Mouse (Mus musculus): ENCODE measurements at regions not wholly inside any gene's neighbourhood (a gene's known extent, or its start where the extent isn't known, plus 50 kb on each side); places are given as distances from the start of the nearest gene placed in this dataset.
A peak's percentile ranks its signal among the peaks of the same experiment; 100 is the strongest.

DNA sequence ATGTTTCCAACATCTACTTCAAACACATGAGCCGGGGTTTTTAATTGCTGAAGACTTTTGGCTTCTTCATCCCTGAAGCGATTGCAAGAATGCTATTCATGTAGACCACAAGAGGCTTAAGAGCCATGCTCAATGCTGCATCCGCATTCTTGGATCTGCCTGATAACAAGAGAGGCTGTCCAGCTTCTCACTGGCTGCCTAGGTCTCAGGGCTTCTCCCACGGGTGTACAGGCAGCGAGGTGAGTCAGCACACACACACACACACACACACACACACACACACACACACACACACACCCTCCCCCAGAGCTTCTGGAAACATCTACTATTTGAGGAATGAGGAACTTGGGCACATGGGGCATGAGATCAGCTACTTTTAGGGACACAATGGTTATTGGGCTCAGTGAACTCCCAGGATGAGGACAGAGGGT lies 261.1 kb downstream of the Tgfb2 start:
- no peak for DNase-seq (ENCODE audit: low spot score)

- no peak for DNase-seq (ENCODE audit: low spot score)
Measured at GRCm38 (mm10) chr1:186442160-186442559, 263.6 kb downstream of the Tgfb2 start.

DNA sequence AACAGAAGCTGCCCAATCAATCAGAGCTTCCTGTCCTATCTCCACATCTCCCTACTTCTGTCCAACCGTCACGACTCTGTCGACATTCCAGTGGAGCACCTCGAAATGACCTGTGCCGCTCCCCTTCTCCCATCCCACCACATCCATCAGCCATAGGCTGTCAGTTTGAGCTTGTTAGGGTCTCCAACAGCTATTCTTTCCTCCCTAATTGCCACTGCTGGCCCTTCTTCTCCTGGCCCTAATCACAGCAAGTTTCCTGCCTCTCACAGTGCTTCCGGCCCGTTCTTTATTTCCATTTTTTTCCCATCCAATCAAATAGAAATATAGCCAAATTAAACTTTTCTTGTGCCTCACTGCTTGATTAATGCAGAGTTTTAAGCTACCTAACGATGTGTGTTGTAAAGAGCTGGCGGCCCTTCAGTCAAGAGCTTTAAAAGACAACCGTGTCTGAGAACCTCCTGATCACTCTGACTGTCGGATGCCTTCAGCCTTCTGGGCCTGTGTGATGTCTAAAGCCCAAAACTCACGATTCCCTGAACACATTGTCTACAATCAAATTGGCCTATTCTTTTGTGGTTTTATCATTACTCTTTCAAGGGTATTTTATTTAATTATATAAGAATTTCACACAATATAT lies 270.3 kb downstream of the Tgfb2 start:
- no peak for DNase-seq (ENCODE audit: low spot score)

DNA sequence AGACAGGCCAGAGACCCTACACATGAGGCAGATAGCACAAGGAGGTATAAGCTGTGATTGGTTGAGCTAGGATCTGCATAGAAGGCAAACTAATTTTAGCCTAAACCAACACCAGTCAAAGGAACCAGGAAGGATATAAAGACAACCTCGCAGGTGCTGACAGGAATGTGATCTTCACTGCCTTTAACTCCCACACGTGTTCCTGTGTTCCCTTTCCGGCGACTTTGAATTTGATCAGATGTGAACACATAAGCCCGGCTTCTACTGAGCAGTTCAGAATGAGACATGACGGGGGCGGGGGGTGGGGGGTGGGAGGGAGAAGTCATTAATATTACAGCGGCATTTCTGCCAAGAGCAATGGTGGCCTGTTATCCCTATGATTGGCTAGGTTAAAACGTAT lies 271.0 kb downstream of the Tgfb2 start:
- no peak for DNase-seq (ENCODE audit: low spot score)

- no peak for DNase-seq (ENCODE audit: low spot score)
Measured at GRCm38 (mm10) chr1:186434007-186434406, 271.8 kb downstream of the Tgfb2 start.

DNA sequence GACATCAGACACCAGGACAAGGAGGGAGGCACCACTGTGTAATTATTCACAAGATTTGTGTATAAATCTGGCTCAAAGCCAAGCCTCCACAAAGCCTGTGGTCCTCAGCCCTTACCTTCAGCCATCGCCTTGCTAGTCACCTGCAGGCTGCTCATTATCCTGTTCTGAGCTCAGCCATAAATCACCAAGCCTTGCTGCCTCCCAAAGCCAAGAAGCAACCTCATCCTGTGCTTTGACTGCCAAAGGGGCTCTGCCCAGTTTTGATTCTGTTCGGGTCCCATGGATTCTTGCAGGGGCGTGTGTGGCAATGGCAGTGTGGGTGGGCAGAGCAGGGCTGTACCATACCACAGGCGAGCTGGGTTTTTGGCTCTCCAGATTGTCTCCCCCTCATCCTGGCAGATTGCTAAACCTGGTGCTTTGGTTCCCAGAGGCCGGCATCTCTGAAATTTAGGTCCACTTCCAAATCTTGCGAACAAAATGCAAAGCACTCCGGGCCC lies 272.6 kb downstream of the Tgfb2 start:
- DNase-seq (ENCODE audit: low spot score): no peak

- DNase-seq (ENCODE audit: low spot score): no peak
Measured at GRCm38 (mm10) chr1:186425421-186425820, 280.4 kb downstream of the Tgfb2 start.

- DNase-seq (ENCODE audit: low spot score): no peak
Measured at GRCm38 (mm10) chr1:186424084-186424483, 281.7 kb downstream of the Tgfb2 start.

- DNase-seq (ENCODE audit: low spot score): no peak
Measured at GRCm38 (mm10) chr1:186417101-186417500, 288.7 kb downstream of the Tgfb2 start.

DNA sequence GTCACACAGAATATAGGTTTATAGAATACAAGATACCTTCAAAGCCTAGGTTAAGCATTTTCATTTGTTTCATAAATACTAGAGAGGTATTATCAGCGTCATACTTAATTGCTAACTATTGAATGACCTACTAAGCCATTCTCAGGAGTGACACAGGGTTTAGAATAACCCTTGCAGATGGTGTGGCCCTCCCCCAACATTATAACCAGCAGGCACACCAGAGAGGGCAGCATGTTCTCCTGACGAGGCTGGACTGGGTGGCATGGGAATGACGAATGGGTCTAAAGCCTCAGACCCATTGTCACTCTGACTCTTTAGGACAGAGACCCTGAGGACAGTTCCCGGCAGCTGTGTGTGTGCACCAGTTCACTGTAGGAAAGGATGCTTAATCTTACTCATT lies 290.5 kb downstream of the Tgfb2 start:
- DNase-seq (ENCODE audit: low spot score): no peak

GRCm38 (mm10) chr1:186413886-186414245 lies 291.9 kb downstream of the Tgfb2 start:
- DNase-seq (ENCODE audit: low spot score): no peak

- DNase-seq (ENCODE audit: low spot score): no peak
Measured at GRCm38 (mm10) chr1:186413064-186413885, 292.5 kb downstream of the Tgfb2 start.

GRCm38 (mm10) chr1:186412296-186412695 lies 293.5 kb downstream of the Tgfb2 start:
- no peak for DNase-seq (ENCODE audit: low spot score)

GRCm38 (mm10) chr1:186408986-186409441 lies 291.9 kb upstream of the Lyplal1 start:
- no peak for DNase-seq (ENCODE audit: low spot score)

DNA sequence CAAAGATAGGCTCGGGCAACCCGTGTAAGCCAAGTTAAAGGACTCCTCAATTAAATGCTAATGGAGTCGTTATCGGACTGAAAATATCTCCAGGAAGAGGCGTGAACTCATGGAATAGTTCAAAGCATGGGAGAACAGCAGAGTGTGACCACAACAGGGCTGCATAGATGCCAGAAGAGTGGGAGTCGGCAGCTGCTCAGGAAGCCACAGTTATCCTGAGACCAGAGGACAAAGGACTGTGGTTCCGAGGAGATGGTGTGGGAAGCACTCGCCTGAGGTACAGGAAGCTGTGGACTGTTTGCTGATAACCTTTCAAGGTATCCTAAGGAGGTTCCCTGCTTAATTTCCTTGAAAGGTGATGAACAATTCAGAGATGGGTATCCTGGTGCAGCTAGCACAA lies 290.5 kb upstream of the Lyplal1 start:
- no peak for DNase-seq (ENCODE audit: low spot score)

GRCm38 (mm10) chr1:186405693-186406092 lies 288.6 kb upstream of the Lyplal1 start:
- no peak for DNase-seq (ENCODE audit: low spot score)

DNA sequence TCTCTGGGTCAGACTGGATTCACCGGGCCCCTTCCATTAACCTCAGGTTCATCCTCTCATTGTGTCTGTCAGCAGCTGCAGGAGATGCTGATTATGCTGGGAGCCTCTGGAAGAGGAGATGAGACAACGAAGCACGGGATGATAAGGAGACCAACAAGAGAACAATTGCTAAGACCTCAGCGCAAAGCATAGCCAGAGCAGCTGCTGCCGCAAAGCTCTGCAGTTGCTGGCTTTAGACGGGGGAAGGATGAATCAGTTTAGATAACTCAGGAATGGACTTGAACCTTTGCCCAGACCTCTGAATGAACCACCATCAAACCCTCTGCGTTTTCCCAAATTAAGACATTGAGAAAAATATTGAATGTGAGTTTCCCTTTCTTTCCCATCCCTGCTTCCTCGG lies 282.7 kb upstream of the Lyplal1 start:
- DNase-seq (ENCODE audit: low spot score): peak; percentile 8

DNA sequence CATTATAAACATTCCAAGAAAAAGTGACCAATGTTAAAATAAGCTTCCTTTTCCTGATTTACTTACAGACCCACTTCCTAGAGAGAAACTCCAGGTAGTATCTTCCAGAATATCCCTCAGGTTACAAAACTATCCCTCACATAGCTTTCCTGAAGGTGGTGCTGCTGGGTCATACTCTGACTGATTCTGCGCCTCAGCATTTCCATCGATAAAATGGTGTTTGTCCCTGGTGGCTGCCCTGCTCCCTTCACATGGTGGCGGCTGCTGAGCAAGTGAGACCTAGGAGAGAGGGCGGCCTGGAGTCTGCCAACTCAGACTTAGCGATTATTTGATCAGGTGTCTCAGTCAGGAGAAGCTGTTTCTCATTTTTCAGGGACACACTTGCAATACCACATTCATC lies 275.9 kb upstream of the Lyplal1 start:
- DNase-seq (ENCODE audit: low spot score): peak; percentile 24

DNA sequence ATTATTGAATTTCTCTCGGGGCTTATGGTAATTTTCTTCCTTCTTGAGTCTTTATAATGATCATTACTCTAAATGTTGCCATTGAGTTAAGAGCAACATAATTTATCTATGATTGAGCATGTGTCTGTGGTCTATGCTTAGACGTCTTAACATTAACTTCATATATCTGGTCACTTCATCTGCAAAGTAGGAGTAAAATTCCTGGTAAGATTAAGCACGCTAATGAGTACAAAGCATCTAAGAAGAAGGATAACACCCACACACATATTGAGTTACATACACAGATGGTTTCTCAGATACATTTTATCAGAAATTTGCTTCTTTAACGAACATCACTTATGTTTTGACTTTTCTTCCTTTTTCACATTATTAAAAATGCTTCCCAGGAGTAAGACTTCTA lies 267.3 kb upstream of the Lyplal1 start:
- no peak for DNase-seq (ENCODE audit: low spot score)

GRCm38 (mm10) chr1:186383453-186383852 lies 266.3 kb upstream of the Lyplal1 start:
- DNase-seq (ENCODE audit: low spot score): no peak

- DNase-seq (ENCODE audit: low spot score): no peak
Measured at GRCm38 (mm10) chr1:186383006-186383405, 265.9 kb upstream of the Lyplal1 start.

- no peak for DNase-seq (ENCODE audit: low spot score)
Measured at GRCm38 (mm10) chr1:186379938-186380847, 263.1 kb upstream of the Lyplal1 start.

All from adipocyte (in vitro differentiated cells).